Mouse (Mus musculus) small intestine, adult 2 months (tissue): Measurements from ENCODE around the gene Atg4b.

Source experiments
- CTCF ChIP-seq: fragments of 200-500 bp; IDR thresholded peaks from 2 replicates; pipeline ENCODE4 v1.5.1; 2012; ENCODE audit warnings: low read depth, mild to moderate bottlenecking, control low read depth, inconsistent platforms, low read length, moderate library complexity, mixed read lengths; ENCODE audit not compliant: insufficient replicate concordance, insufficient read length; ENCODE audit errors: extremely low read depth
- POLR2A ChIP-seq: fragments of 200-500 bp; IDR thresholded peaks from 2 replicates; pipeline ENCODE4 v1.6.1; 2012; ENCODE audit warnings: low read depth, mild to moderate bottlenecking, control low read depth, inconsistent platforms, low read length, moderate library complexity

- TF ChIP-seq CTCF (no peak), POLR2A (no peak)
These were observed 25.2 kb upstream of the Atg4b start for GRCm38 (mm10) chr1:93726116-93726515.
